Mouse (Mus musculus): ENCODE results near the gene Csf2rb2. TPM values are rescaled to one million over a fixed set of nuclear protein-coding genes. Genes with fewer than 3 reads are reported as not detected.
"Not testable (repeated sequence)": the region's sequence is repeated elsewhere in the genome, so short reads cannot be mapped to it uniquely, and the experiment has no call there.

Gene Csf2rb2
- 0.15 and 0.22 TPM in 2 replicates for polyA plus RNA-seq (2014; fragmentation: Nextera tagmentation; extraction: Ambion mirVana)

DNA sequence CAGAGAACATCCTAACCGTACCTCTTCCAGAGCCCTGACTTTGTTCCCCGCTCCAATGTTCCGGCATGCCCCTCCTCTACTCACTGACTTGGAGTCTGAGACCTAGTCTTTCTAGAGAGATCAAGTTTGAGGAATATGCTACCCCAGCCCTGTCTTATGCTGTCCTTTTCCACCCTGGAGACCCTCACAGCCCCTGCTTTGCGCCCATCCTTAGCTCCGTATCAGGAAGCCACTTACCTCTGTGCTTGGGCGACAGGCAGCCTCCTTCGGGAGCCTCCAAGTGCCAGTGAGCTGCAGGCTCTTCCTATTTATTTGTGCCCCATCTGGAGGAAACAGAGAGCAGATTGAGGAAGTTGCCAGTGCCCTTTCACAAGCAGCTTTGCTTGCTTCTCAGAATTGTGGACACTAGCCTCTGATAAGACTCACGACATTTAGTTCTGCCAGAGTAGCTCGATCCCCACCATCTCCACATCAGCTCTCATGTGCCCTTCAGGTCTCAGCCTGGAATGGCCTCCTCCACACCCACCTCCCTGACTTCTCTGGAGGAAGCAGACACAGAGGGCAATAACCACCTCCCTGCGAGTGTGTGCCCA is at the start of gene Csf2rb2:
Csf2rb2 (minus strand) TSS at position 381 of the 593 bp plus-strand sequence.
- DNase-seq (ENCODE audit: low spot score) (no peak), ATAC-seq (replicated peaks; ENCODE audit: low FRiP score, low TSS enrichment, low read depth) (no peak)
- Histone ChIP-seq H3K9ac (ENCODE audit: low read length) (no peak within 1 kb of the TSS), H3K4me1 (replicated peaks; ENCODE audit: control insufficient read depth, insufficient read depth, low read length) (0 out of 2 replicates have a peak, but pooled peaks cover 5% of the 10 kb centered on the region), H3K4me2 (ENCODE audit: low read length) (no peak within 1 kb of the TSS), H3K27ac (ENCODE audit: low read depth) (no peak within 1 kb of the TSS), H3K9me3 (ENCODE audit: control insufficient read depth, low read length) (no peaks in the 10 kb centered on the region), H3K36me3 (ENCODE audit: control insufficient read depth, insufficient read depth, low read length) (no peaks in the 10 kb centered on the region), H3K27me3 (replicated peaks; ENCODE audit: control insufficient read depth, insufficient read depth, low read length) (peaks cover 4% of the 10 kb centered on the region; the same call in 1 of the 2 replicates), H3K4me3 (ENCODE audit: low read depth, low read length) (no peak within 1 kb of the TSS)
- WGBS = 84% methylated on average over 10 of the region's 10 CpGs

DNA sequence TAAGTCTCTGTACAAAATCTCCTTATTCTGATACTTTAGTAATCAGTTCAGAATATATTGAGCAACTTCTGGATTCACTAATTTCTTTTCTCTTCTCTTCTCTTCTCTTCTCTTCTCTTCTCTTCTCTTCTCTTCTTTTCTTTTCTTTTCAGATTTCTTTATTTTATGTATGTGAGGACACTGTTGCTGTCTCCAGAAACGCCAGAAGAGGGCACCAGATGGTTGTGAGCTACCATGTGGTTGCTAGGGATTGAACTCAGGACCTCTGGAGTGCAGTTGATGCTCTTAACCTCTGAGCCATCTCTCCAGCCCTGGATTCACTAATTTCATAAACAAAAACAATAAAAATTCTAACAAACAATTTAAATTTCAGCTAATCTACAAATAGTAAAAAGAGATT is 49.4 kb upstream of the Csf2rb2 start:
- H3K4me3 ChIP-seq (ENCODE audit: low read depth, low read length) = no peak overlapping the region
- no peak for DNase-seq (ENCODE audit: low spot score)

DNA sequence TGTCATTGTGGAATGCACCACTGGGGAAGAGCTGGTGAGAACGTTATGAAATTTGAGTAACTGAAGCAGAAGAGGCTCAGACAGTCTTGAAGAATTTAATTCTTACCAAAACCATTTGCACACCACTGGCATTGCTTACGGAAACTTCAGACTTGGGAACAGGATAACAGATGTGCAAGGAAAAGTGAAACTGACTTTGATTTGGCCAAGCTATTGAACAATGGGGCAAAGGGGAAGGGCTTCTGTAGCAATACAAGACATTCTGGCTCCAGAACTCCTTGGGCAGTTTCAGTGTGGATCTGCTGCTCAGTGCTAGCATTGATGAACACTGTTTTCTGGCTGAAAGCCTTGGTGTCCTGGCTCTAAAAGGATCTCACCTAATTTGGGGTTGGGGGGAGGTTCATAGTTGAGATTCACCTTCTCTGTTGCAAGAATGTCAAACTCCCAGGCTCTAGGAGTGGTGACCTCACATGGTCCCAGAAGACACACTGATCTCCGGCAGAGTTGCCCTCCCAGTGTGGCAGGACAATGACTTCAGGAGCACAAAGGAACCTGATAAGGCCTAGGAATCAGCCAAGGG is 46.2 kb upstream of the Csf2rb2 start:
- H3K9me3 ChIP-seq (ENCODE audit: control insufficient read depth, low read length) = no peaks in the 10 kb centered on the region
- H3K4me1 ChIP-seq (replicated peaks; ENCODE audit: control insufficient read depth, insufficient read depth, low read length) = no peaks in the 10 kb centered on the region
- H3K27ac ChIP-seq (ENCODE audit: low read depth) = no peak overlapping the region
- DNase-seq (ENCODE audit: low spot score) (no peak), ATAC-seq (replicated peaks; ENCODE audit: low FRiP score, low TSS enrichment, low read depth) (no peak)
- H3K27me3 ChIP-seq (replicated peaks; ENCODE audit: control insufficient read depth, insufficient read depth, low read length) = peaks cover 18% of the 10 kb centered on the region
- no peak overlapping the region for H3K4me3 ChIP-seq (ENCODE audit: low read depth, low read length)
- no peak overlapping the region for H3K4me2 ChIP-seq (ENCODE audit: low read length)
- no peaks in the 10 kb centered on the region for H3K36me3 ChIP-seq (ENCODE audit: control insufficient read depth, insufficient read depth, low read length)
- H3K9ac ChIP-seq (ENCODE audit: low read length) = no peak overlapping the region
- 57% methylated on average over 3 of the region's 3 CpGs for WGBS

More for the DNA sequence above, 49.4 kb upstream of the Csf2rb2 start:
- no peak overlapping the region for H3K27ac ChIP-seq (ENCODE audit: low read depth)
- no peak overlapping the region for H3K4me2 ChIP-seq (ENCODE audit: low read length)
- H3K9me3 ChIP-seq (ENCODE audit: control insufficient read depth, low read length) = 0 out of 2 replicates have a peak, but pooled peaks cover 2% of the 10 kb centered on the region
- no peaks in the 10 kb centered on the region for H3K4me1 ChIP-seq (replicated peaks; ENCODE audit: control insufficient read depth, insufficient read depth, low read length)
- peaks cover 36% of the 10 kb centered on the region for H3K27me3 ChIP-seq (replicated peaks; ENCODE audit: control insufficient read depth, insufficient read depth, low read length)
- no peak overlapping the region for H3K9ac ChIP-seq (ENCODE audit: low read length)
- WGBS = 3% methylated on average over 1 of the region's 1 CpGs
- H3K36me3 ChIP-seq (ENCODE audit: control insufficient read depth, insufficient read depth, low read length) = no peaks in the 10 kb centered on the region
- no peak for ATAC-seq (replicated peaks; ENCODE audit: low FRiP score, low TSS enrichment, low read depth)

DNA sequence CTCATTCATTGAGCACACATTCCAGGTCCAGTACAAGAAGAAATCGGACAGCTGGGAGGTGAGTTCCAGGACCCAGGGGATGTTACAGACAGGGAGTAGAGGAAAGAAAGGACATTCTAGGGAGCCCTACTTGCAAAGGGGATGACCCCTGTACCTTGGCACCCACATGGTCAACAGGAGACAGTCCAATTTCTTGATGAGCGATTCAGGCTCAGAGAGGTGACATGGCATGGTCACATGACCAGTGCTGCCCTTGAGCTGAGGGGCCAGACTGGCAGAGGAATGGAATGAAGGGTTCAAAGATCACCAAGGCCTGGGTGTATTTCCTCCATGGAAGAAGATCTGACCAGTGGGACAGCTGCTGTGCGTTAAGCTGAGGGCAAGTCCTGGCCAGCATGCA is 39.0 kb upstream of the Csf2rb2 start:
- no peak for ATAC-seq (replicated peaks; ENCODE audit: low FRiP score, low TSS enrichment, low read depth)
- Histone ChIP-seq H3K4me1 (replicated peaks; ENCODE audit: control insufficient read depth, insufficient read depth, low read length) (no peaks in the 10 kb centered on the region), H3K9ac (ENCODE audit: low read length) (no peak overlapping the region), H3K36me3 (ENCODE audit: control insufficient read depth, insufficient read depth, low read length) (no peaks in the 10 kb centered on the region), H3K4me3 (ENCODE audit: low read depth, low read length) (no peak overlapping the region), H3K9me3 (ENCODE audit: control insufficient read depth, low read length) (no peaks in the 10 kb centered on the region), H3K4me2 (ENCODE audit: low read length) (no peak overlapping the region), H3K27me3 (replicated peaks; ENCODE audit: control insufficient read depth, insufficient read depth, low read length) (no peaks in the 10 kb centered on the region), H3K27ac (ENCODE audit: low read depth) (no peak overlapping the region)
- no peak for DNase-seq (ENCODE audit: low spot score)
- 93% methylated on average over 3 of the region's 3 CpGs for WGBS

DNA sequence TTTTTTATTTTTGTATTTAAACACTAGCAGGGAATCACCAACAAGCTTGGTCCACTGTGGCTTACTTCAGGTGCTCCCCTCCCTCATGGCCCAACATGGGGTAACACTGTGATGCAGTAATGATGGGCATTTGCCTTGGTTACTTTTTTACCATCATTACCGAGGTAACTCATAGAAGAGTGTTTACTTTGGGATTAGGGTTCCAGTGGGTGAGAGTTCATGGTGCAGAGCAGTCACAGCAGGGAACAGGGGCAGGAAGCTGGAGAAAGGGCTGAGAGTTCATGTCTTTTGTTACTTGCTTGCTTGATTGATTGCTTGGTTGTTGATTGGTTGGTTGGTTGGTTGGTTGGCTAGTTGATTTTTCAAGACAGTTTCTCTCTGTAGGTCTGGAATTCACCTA is 38.2 kb upstream of the Csf2rb2 start:
- Histone ChIP-seq H3K9ac (ENCODE audit: low read length) (no peak overlapping the region), H3K27me3 (replicated peaks; ENCODE audit: control insufficient read depth, insufficient read depth, low read length) (no peaks in the 10 kb centered on the region), H3K36me3 (ENCODE audit: control insufficient read depth, insufficient read depth, low read length) (no peaks in the 10 kb centered on the region), H3K27ac (ENCODE audit: low read depth) (no peak overlapping the region), H3K4me2 (ENCODE audit: low read length) (no peak overlapping the region), H3K4me3 (ENCODE audit: low read depth, low read length) (no peak overlapping the region), H3K4me1 (replicated peaks; ENCODE audit: control insufficient read depth, insufficient read depth, low read length) (no peaks in the 10 kb centered on the region), H3K9me3 (ENCODE audit: control insufficient read depth, low read length) (no peaks in the 10 kb centered on the region)
- DNase-seq (ENCODE audit: low spot score) = no peak
- ATAC-seq (replicated peaks; ENCODE audit: low FRiP score, low TSS enrichment, low read depth) = no peak
- WGBS = 7% methylated on average over 1 of the region's 1 CpGs

DNA sequence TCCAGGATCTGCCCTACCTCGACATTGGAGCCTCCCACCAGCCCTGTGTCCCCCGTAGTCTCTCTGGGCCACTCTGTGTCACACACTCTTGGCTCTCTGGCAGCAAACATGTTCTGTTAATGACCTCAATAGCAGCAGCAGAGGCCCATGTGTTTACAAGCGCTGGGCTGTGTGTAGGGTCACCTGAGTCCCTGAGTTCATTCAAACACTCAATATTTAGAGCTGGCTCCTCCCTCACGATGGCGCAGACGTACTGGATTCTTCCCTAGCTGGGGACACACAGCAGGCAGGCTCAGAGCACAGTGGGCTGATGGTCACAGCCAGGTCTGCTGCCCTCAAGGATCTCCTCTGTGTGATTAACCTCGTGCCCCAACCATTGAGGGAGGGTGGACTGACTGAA is 35.4 kb upstream of the Csf2rb2 start:
- not testable (repeated sequence) for H3K36me3 ChIP-seq (ENCODE audit: control insufficient read depth, insufficient read depth, low read length); H3K4me3 ChIP-seq (ENCODE audit: low read depth, low read length); H3K4me1 ChIP-seq (replicated peaks; ENCODE audit: control insufficient read depth, insufficient read depth, low read length); H3K4me2 ChIP-seq (ENCODE audit: low read length); H3K27ac ChIP-seq (ENCODE audit: low read depth); H3K9ac ChIP-seq (ENCODE audit: low read length); H3K27me3 ChIP-seq (replicated peaks; ENCODE audit: control insufficient read depth, insufficient read depth, low read length); H3K9me3 ChIP-seq (ENCODE audit: control insufficient read depth, low read length); DNase-seq (ENCODE audit: low spot score); ATAC-seq (replicated peaks; ENCODE audit: low FRiP score, low TSS enrichment, low read depth)
- WGBS = 59% methylated on average over 6 of the region's 7 CpGs

DNA sequence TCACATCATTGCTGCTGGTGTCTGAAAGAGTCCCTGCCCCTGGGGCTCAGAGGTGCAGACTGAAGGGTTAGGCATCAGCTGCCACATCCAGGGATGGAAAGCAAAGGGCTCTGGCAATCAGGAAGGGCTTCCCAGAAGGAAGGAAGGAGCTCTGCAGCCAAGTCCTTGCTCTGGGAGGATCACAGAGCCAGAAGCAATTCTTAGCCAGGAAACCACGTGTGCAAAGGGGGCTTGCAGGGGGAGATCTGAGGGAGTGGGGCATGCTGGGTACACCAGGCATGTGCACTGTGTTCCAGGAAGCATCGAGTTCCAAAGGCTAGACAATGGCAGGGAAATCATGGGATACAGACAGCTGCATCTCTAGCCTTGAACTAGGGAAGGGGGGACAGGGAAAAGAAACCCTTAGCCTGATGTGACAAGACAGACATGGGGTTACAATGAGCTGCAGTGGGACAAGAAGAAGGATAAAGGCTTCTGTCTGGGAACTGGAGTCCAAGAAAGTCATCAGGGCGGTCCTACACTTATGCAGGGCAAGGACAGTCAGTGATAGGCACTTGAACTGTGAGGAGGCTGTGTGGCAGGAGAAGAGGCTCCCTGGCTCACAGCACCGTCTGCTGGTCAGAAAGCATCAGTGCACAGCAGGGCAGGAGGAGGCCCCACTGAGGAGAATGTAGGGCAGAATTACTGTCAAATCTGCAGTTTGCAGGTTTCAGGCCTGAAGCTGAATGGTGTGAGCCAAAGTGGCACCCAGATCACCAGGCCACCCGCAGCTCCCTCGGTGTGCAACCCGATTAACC is 34.3 kb upstream of the Csf2rb2 start:
- not testable (repeated sequence) for H3K9ac ChIP-seq (ENCODE audit: low read length); H3K36me3 ChIP-seq (ENCODE audit: control insufficient read depth, insufficient read depth, low read length); H3K27ac ChIP-seq (ENCODE audit: low read depth); H3K4me3 ChIP-seq (ENCODE audit: low read depth, low read length); H3K4me2 ChIP-seq (ENCODE audit: low read length); H3K4me1 ChIP-seq (replicated peaks; ENCODE audit: control insufficient read depth, insufficient read depth, low read length); ATAC-seq (replicated peaks; ENCODE audit: low FRiP score, low TSS enrichment, low read depth); H3K9me3 ChIP-seq (ENCODE audit: control insufficient read depth, low read length); H3K27me3 ChIP-seq (replicated peaks; ENCODE audit: control insufficient read depth, insufficient read depth, low read length)
- peak; percentile 57 for DNase-seq (ENCODE audit: low spot score)
- 38% methylated on average over 7 of the region's 7 CpGs for WGBS

DNA sequence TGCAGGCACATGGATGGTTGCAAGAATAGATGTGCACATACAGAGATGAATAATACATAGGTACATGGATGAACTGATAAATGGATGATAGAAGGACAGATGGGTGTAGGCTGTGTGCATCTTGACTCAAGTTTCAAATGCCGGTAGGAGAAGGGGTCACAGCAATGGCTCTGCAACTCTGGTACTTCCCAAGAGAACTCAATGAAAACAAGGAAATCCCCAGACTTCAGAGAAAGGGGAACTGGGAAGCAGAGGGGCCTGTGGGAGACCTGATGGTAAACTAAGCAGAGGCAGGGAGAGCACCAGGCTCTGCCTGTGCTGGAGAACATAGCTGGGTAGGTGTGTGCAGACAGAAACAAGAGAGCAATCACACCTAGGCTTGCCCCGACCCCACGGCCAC is 28.9 kb upstream of the Csf2rb2 start:
- H3K27ac ChIP-seq (ENCODE audit: low read depth) = no peak overlapping the region
- no peak overlapping the region for H3K9ac ChIP-seq (ENCODE audit: low read length)
- H3K4me1 ChIP-seq (replicated peaks; ENCODE audit: control insufficient read depth, insufficient read depth, low read length) = no peaks in the 10 kb centered on the region
- 0 out of 2 replicates have a peak, but pooled peaks cover 2% of the 10 kb centered on the region for H3K27me3 ChIP-seq (replicated peaks; ENCODE audit: control insufficient read depth, insufficient read depth, low read length)
- H3K9me3 ChIP-seq (ENCODE audit: control insufficient read depth, low read length) = no peaks in the 10 kb centered on the region
- DNase-seq (ENCODE audit: low spot score) = no peak
- 83% methylated on average over 3 of the region's 3 CpGs for WGBS
- H3K4me2 ChIP-seq (ENCODE audit: low read length) = no peak overlapping the region
- H3K36me3 ChIP-seq (ENCODE audit: control insufficient read depth, insufficient read depth, low read length) = no peaks in the 10 kb centered on the region
- no peak overlapping the region for H3K4me3 ChIP-seq (ENCODE audit: low read depth, low read length)
- no peak for ATAC-seq (replicated peaks; ENCODE audit: low FRiP score, low TSS enrichment, low read depth)

Measured in intestine, embryonic 14.5 days (tissue).